Mouse (Mus musculus) frontal cortex, postnatal 36 days (tissue): Measurements from ENCODE around the gene Fads6.

Source experiments
- DNase-seq, 2 experiments: peaks; one replicate each; pipeline ENCODE4 v3.0.0; 2022; ENCODE audit warnings: low spot score in 2 of 2

The Fads6 gene

GRCm38 (mm10) chr11:115297214-115297826, at the start of gene Fads6:
Gene Fads6 (minus strand): TSS chr11:115297663.
- peak; percentile 73 to 75 for DNase-seq

GRCm38 (mm10) chr11:115345515-115345914, 48.1 kb upstream of the Fads6 start:
- DNase-seq: no peak

GRCm38 (mm10) chr11:115344967-115345366, 47.5 kb upstream of the Fads6 start:
- DNase-seq: peak in 1 of 2 experiments; percentile 36

GRCm38 (mm10) chr11:115341866-115342265, 44.4 kb upstream of the Fads6 start:
- no peak for DNase-seq

- DNase-seq: no peak
Measured at GRCm38 (mm10) chr11:115341246-115341645, 43.8 kb upstream of the Fads6 start.

GRCm38 (mm10) chr11:115337826-115338225, 40.4 kb upstream of the Fads6 start:
- DNase-seq: no peak

- DNase-seq: no peak
Measured at GRCm38 (mm10) chr11:115337350-115337749, 39.9 kb upstream of the Fads6 start.

GRCm38 (mm10) chr11:115336115-115336514, 38.7 kb upstream of the Fads6 start:
- no peak for DNase-seq

- no peak for DNase-seq
Measured at GRCm38 (mm10) chr11:115335223-115335622, 37.8 kb upstream of the Fads6 start.

- DNase-seq: no peak
Measured at GRCm38 (mm10) chr11:115334531-115334930, 37.1 kb upstream of the Fads6 start, which contains the start of gene Otop3. Gene Otop3 (plus strand): TSS chr11:115334731.

GRCm38 (mm10) chr11:115329339-115329738, 31.9 kb upstream of the Fads6 start:
- DNase-seq: no peak

GRCm38 (mm10) chr11:115326730-115327129, 29.3 kb upstream of the Fads6 start:
- DNase-seq: peak; percentile 55 to 61

GRCm38 (mm10) chr11:115323354-115323753, 25.9 kb upstream of the Fads6 start:
- no peak for DNase-seq

- DNase-seq: no peak
Measured at GRCm38 (mm10) chr11:115321906-115322693, 24.6 kb upstream of the Fads6 start, which contains the start of gene Ush1g. Gene Ush1g (minus strand): TSS chr11:115322041.

- no peak for DNase-seq
Measured at GRCm38 (mm10) chr11:115319704-115320383, 22.4 kb upstream of the Fads6 start.

- DNase-seq: no peak
Measured at GRCm38 (mm10) chr11:115318245-115319027, 21.0 kb upstream of the Fads6 start.

GRCm38 (mm10) chr11:115317204-115317603, 19.7 kb upstream of the Fads6 start:
- no peak for DNase-seq

GRCm38 (mm10) chr11:115314249-115314648, 16.8 kb upstream of the Fads6 start:
- no peak for DNase-seq

- no peak for DNase-seq
Measured at GRCm38 (mm10) chr11:115308781-115309180, 11.3 kb upstream of the Fads6 start.

GRCm38 (mm10) chr11:115306863-115307262, 9.4 kb upstream of the Fads6 start, which contains the start of gene Otop2:
Gene Otop2 (plus strand): TSS chr11:115307163.
- no peak for DNase-seq

- DNase-seq: no peak
Measured at GRCm38 (mm10) chr11:115303167-115303566, 5.7 kb upstream of the Fads6 start.

GRCm38 (mm10) chr11:115301351-115301750, 3.9 kb upstream of the Fads6 start:
- DNase-seq: no peak
